Mouse (Mus musculus) liver, adult 2 months (tissue): ENCODE results near the gene Pik3c2b.

Source experiments
- CTCF ChIP-seq: fragments of 200-500 bp; IDR thresholded peaks from 2 replicates; pipeline ENCODE4 v1.5.1; 2011; ENCODE audit warnings: low read depth, low read length, control low read depth
- POLR2A ChIP-seq: fragments of 200-500 bp; IDR thresholded peaks from 2 replicates; pipeline ENCODE4 v1.6.1; 2011; ENCODE audit warnings: low read length, control low read depth; ENCODE audit not compliant: insufficient read depth; ENCODE audit errors: extremely low read depth

DNA sequence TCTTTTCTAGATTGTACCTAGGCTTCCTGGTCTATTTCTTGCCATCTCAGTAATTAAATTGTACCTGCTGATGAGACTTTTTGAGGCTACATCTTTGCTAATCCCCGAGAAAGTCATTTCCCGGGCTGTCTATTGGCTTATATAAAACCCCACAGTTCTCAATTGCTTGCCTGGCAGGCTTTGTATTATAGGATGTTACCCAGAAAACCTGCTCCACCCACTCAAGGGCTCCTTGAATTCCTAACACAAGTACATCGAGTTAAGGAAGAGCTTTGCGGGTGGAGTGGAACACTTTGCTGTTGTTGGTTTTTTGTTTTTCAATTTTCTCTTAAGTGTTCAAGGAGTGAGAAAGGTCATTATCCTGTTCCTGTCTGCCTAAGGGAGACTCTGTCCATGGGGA, 43.9 kb downstream of the Pik3c2b start:
- no peak for TF ChIP-seq POLR2A
- TF ChIP-seq CTCF: no peak
